Mouse (Mus musculus) spleen, postnatal 4 days (tissue): ENCODE measurements around the gene Pitpnc1.

ENCODE experiments used
- DNase-seq, 2 experiments: peaks; one replicate each; pipeline ENCODE4 v3.0.0; 2022; ENCODE audit warnings: low spot score in 2 of 2

Gene Pitpnc1

DNA sequence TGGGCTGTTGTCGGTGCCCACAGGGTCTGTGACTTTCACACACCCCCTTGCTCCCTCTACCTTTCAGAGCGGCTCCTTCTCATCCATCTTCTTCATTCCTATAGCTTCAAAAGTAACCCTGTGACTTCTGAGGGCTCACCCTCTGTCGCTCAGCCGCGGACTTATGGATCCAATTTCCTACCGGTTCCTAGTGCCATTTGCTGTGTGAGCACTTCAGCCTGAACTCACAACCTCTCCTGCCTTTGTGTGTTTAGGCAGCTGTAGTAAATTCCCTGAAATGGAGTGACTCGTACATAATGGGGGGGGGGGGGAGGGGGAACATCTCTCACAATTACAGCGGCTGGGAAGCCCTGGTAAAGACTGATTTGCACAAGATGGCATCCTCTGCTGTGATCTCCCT lies 191.2 kb downstream of the Pitpnc1 start:
- DNase-seq, result no peak

GRCm38 (mm10) chr11:107276898-107277297 lies 193.6 kb downstream of the Pitpnc1 start:
- DNase-seq, result peak in 1 of 2 experiments; percentile 19

DNA sequence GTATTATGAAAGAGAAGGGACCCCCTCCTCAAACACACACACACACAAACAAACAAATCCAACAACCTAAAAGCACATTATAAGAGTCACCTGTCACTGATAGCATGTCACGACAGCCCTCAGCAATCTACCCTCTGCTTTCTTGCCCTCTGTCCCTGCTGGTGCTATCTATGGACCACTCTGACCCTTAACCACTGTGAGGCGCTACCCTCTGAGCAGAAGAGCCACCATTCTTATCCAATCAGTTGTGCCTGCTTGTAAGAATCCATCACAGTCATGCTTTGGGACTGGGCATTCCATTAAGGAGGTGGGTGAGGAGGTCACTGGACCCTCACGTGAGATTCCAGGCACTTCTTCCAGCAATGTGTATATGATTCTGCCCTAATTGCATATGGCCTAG lies 194.2 kb downstream of the Pitpnc1 start:
- DNase-seq, result no peak

DNA sequence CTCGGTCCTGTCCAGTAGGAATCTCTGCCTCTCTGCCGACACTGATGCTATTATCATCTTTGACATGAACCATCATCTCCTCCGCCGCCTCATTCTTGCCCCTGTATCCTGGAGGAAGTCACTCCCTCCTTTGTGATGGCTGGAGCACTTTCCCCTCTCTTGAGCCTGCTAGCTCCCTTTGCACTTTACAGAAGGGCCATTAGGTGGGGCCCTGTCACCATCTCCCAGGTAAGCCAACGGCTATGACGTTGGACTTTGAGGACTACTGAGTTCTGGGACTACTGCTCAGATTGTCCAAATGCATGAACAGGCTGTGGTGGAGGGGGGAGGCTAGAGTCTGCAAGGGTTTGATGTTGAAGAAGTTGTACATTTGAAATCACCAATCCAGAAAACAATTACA lies 194.6 kb downstream of the Pitpnc1 start:
- DNase-seq, result no peak

DNA sequence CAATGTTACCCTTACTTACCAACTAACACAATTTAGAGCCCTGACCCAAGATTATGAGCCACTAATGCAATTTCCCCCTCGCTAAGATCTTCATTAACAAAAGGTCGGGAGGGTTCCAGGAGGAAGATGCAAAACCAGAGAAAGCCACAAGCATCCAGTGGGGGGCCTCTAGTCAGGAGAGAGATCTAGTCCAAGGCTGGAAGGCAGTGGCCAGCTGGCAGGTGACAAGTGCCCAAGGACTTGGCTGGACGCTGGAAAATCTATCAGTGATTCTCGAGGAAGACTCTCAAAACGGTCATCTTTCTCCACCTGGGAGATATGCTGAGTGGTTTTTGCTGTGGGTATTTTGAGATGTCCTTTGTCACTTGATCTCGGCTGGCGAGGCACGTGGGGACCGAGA lies 196.3 kb downstream of the Pitpnc1 start:
- DNase-seq, result no peak

GRCm38 (mm10) chr11:107272351-107272975 lies 198.0 kb downstream of the Pitpnc1 start:
- no peak for DNase-seq

- no peak for DNase-seq
Observed at GRCm38 (mm10) chr11:107270564-107270963, 199.9 kb downstream of the Pitpnc1 start.

GRCm38 (mm10) chr11:107267522-107267921 lies 203.0 kb downstream of the Pitpnc1 start:
- DNase-seq, result no peak

GRCm38 (mm10) chr11:107265861-107266260 lies 204.6 kb downstream of the Pitpnc1 start:
- DNase-seq, result no peak

- no peak for DNase-seq
Observed at GRCm38 (mm10) chr11:107264889-107265615, 205.4 kb downstream of the Pitpnc1 start.

GRCm38 (mm10) chr11:107263838-107264237 lies 206.7 kb downstream of the Pitpnc1 start:
- no peak for DNase-seq

DNA sequence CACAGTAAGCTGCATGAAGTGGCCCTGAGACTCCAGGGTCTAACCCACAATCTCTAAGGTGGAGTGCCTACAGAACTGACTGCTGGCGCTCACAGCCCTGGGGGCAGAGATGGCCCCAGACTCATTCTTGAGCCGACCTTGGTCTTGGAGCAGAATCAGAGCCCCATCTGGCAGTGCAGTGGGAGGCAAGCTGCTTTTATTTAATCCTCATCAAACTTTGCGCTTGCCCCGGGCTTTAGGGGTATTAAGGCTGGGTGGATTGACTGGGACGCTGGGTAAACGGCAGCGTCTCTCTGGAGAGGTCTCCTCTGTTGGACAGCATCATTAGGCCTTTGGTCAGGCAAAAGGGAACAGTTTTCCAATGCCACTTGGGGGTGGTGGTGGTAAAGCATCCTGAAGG lies 211.1 kb downstream of the Pitpnc1 start:
- DNase-seq, result no peak

DNA sequence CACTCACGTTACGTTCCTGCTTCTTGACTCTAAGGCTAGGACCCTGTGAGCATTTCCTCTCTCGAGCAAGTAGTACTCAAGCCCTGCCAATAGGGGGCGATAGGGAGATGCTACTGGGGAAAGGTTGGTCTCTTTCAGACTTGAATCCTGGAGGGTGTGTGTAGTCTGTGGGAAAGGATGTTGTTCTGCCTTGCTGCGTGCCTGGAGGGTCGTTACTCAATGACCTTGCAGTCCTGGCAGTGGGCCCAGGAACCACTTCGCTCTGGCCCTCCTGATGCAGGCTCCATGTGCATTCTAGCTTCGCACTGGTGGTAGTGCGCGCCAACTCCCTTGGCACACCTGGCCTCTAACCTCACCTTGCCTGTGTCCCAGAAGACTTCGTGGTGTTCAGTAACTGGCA lies 215.3 kb downstream of the Pitpnc1 start:
- DNase-seq, result peak; percentile 32 to 70

DNA sequence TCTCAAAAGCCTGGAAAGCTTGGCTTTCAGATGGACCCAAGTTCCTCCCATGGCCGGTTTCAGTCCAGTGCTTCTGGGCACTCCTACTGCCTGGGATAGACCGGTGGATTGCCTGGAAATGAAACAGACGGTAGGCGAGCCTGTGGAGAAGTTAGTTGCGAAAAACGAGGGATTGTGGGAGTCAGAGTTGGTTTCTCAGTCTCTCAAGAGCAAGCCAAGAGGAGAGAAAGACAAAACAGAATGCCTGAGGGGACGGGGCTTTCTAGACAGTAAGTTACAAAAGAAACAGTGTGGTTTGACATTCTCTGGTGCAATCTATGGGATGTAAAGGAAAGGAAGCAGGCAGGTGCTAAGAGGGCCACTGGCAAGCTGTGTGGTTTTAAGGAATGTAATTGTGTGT lies 216.3 kb downstream of the Pitpnc1 start:
- DNase-seq, result no peak

GRCm38 (mm10) chr11:107252026-107252425 lies 218.5 kb downstream of the Pitpnc1 start:
- DNase-seq, result no peak

- no peak for DNase-seq
Observed at GRCm38 (mm10) chr11:107251460-107251859, 219.0 kb downstream of the Pitpnc1 start.

DNA sequence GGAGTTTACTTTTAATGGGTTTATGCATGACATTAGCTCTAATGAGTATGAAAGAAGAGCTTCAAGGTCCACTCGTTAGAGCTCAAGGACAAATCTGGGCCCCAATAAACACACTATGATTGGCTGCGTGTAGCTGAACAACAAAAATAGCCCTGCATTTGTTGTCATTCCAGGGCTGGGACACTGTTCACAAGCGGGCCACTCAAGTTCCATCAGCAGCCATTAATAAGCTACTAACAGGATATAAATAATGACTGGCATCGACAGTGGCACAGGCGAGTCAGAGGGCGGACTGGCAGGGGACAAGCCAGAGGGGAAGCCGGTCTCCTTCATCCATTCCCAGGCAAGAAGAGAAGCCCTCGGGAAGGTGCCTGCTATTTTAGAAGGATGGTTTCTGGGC lies 219.6 kb downstream of the Pitpnc1 start:
- no peak for DNase-seq

DNA sequence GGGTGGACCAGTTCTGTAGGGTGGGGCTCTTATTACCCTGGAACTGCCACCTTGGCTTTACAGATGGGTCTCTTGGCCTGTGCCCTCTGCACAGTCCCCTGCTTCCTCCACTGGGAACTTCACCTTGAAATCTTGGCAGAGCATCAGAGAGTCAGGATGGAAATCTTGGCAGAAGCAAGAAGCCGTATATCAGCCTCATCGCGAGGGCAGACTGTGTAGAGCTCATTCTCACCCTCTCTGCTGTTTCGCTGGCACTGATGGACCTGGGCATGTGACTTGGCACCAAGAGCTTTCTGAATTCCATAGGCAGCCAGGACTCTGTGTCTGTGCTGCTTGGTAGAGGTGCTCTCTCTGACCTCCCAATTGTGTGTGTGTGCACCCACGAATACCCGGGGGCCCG lies 221.7 kb downstream of the Pitpnc1 start:
- no peak for DNase-seq

DNA sequence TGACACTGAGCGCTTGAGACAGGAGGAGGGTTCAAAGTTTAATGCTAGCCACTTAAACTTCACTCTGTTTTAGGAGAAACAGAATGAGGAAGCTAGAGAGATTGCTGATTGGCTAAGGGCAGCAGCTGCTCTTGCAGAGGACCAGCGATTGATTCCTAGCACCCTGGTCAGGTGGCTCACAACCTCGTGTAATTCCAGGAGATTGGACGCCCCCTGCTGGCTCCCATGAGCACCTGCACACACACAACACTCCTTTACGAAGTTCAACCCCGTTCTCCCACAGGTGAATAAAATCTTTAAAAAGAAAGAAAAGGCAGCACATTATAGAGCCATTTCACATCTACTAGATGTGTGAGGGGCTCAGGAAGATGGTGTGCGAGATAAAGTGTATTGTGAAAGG lies 224.8 kb downstream of the Pitpnc1 start:
- DNase-seq, result no peak

- DNase-seq, result no peak
Observed at GRCm38 (mm10) chr11:107243126-107243525, 227.4 kb downstream of the Pitpnc1 start.

DNA sequence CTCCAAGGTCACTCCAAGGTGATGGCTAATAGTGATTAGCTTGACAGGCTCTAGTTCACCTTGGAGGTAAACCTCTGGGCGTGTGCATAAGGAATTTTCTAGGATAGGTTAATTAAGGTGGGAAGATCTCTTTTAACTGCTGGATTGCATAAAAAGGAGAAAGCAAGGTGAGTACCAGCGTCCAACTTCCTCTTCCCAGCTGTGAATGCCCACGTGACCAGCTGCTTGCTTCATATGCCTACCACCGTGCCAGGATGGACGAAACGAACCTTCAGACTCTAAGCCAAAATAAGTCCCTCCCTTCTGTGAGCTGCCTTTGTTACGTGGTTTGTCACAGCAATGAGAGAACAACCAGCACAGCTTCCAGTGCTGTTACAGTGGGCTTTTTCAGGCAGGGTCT lies 228.8 kb downstream of the Pitpnc1 start:
- DNase-seq, result no peak

DNA sequence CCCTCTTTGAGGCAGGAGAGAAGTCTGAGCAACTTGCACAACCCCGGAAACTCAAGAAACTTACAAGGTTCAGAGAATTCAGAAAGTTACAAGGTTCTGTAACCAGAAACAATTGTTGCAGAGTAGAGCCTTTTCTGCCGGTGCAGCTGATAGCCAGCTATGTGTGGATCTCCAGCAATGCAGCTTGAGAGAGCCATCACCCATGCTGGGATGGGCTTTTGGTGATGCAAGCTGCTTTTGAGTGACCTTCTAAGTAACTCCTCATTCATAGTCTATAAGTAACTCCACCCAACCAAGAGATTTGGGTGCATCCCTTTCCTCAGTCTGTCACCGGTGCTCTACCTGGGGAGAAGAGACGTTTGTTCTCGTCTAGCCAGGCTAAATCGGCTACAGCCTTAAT lies 232.0 kb downstream of the Pitpnc1 start:
- no peak for DNase-seq

DNA sequence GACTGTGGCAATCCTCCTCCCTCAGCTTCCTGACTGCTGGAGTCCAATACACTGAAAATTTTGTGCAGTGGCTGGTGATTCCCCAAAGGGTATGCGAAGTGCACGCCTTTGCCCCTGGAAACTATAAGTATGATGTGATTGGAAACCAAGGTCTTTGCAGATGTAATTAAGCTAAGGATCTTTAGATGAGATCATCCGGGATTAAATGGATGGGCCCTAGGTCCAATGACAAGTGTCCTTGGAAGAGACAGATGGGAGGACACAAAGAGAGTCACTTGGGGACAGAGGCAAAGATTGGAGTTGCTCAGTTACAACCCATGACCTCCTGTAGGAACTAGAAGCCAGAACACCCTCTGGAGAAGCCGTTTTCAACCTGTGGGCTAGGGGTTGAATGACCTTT lies 233.0 kb downstream of the Pitpnc1 start:
- no peak for DNase-seq
